Mouse (Mus musculus): ENCODE results near the gene Phc3.

DNA sequence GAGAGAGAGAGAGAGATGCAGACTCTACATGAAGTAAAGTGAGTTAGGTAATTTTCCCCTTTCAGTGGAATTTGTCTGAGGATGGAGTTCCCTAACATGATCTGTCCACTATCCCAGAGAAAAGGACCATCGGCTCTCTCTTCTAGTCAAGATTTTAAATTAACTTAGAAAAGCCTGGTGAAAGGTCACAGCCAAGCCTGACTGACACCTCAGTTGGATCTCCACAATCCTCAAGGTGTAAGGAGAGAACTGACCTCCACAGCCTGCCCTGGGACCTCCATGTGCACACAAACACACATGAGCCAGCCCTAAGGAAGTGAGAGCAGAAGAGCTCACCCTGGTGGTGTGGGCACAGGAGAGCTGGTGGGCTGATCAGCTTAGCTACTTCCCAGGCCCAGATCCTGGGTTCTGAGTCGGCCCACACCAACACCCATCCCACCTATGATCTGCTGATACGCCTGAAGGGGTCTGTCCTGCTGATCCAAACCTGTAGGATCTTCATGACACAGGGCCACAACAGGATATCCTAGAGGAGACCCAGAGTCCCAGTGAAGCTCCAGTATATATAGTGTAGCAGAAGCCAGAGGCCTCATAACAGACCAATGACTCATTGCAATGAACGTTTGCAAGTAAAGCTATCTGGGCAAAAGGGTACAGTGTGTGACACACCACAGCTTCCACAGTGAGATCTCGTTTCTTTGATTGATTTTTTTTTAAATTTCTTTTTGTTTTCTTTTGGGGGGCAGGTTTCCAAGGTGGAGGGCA lies 12.6 kb upstream of the Phc3 start:
- no peak for TF ChIP-seq POLR2A (IDR thresholded peaks at IDR 0.05; ENCODE audit: insufficient read length, low read depth)
- TF ChIP-seq USF1 (IDR thresholded peaks at IDR 0.05; ENCODE audit: low read depth) = no peak
- no peak for TF ChIP-seq MYOD1 (IDR thresholded peaks at IDR 0.05; ENCODE audit: control insufficient read depth in 1 of 3, insufficient read length in 2 of 3, low read depth in 2 of 3)
- no peak for TF ChIP-seq TCF3 (IDR thresholded peaks at IDR 0.05; ENCODE audit: insufficient read length, low read depth)
- TF ChIP-seq E2F4 (IDR thresholded peaks at IDR 0.05; ENCODE audit: insufficient read depth) = no peak
- TF ChIP-seq MAX (IDR thresholded peaks at IDR 0.05; ENCODE audit: low read depth) = no peak
- TF ChIP-seq CEBPB (IDR thresholded peaks at IDR 0.05; ENCODE audit: insufficient read depth, poor library complexity, severe bottlenecking) = no peak
- no peak for TF ChIP-seq POLR2AphosphoS2 (IDR thresholded peaks at IDR 0.05; ENCODE audit: insufficient read length, low read depth)

Measured in myocyte (in vitro differentiated cells).